Mouse (Mus musculus): ENCODE measurements at regions not wholly inside any gene's neighbourhood (a gene's known extent, or its start where the extent isn't known, plus 50 kb on each side); places are given as distances from the start of the nearest gene placed in this dataset.
"Not testable (repeated sequence)": the region's sequence is repeated elsewhere in the genome, so short reads cannot be mapped to it uniquely, and the experiment has no call there.

DNA sequence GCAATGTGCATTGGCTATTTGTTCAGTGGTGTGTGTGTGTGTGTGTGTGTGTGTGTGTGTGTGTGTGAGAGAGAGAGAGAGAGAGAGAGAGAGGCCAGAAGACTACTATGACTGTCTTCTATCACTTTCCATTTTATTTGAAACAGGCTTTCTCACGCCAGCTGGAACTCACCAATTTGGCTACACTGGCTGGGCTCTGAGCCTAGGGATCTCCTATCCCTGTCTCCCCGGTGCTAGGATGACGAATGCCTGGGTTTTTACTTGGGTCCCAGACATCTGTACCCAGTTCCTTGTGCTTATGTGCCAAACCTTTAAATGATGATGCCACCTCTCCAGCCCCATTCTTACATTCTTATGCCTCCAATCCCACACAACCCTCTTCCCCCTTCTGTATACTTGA, 120.6 kb upstream of the Mrps10 start:
- 0 out of 2 replicates have a peak, but pooled peaks cover 4% of the 10 kb centered on the region for H3K36me3 ChIP-seq
- no peak overlapping the region for H3K4me2 ChIP-seq
- H3K27ac ChIP-seq (replicated peaks) = no peak overlapping the region
- WGBS = 69% methylated on average over 3 of the region's 3 CpGs
- H3K9me3 ChIP-seq = no peaks in the 10 kb centered on the region
- H3K9ac ChIP-seq = no peak overlapping the region
- no peak overlapping the region for H3K4me3 ChIP-seq
- ATAC-seq (ENCODE audit: low FRiP score, low read depth) = no peak
- H3K27me3 ChIP-seq = no peaks in the 10 kb centered on the region
- peaks cover 22% of the 10 kb centered on the region for H3K4me1 ChIP-seq (replicated peaks)

DNA sequence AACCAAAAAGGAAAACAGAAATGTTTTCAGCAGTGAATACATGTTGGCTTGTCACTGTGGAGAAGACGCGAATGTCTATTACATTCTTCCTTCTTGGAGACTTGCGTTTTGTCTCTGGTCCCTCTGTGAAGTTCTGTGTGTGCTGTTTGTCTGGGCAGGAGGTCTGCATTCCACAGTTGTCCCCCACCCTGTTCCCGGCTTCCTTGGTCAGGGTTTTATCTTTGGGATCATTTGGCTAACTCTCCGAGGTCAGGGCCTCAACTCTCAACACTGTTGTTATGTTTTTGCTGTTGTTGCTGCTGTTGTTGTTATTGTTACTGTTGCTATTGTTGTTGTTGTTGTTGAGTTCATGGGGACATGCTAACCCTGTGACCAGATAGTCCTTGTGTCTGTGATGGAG, 121.2 kb upstream of the Mrps10 start:
- Histone ChIP-seq H3K4me1 (replicated peaks) (peaks cover 22% of the 10 kb centered on the region), H3K4me2 (no peak overlapping the region), H3K36me3 (0 out of 2 replicates have a peak, but pooled peaks cover 4% of the 10 kb centered on the region), H3K4me3 (no peak overlapping the region), H3K27ac (replicated peaks) (no peak overlapping the region), H3K9ac (no peak overlapping the region), H3K27me3 (no peaks in the 10 kb centered on the region), H3K9me3 (no peaks in the 10 kb centered on the region)
- no peak for ATAC-seq (ENCODE audit: low FRiP score, low read depth)
- WGBS = 88% methylated on average over 5 of the region's 5 CpGs

DNA sequence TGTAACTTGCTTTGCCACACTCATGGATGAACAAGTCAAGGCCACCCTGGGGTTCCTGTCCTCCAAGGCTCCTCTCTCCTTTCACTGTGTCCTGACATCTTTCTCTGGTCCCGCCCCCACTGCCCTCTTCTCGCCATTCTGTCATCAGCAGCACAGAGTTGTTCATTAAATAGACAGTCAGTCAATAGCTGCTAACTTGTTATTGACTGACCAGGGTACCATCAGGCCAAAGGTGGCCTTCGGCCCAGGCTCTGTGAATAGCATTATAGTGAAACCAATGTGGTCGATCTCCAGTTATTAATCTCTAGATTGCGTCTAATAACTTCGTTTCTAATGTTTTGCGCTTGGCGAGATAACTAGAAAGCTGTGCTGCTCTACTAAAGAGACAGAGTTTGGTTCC, 122.1 kb upstream of the Mrps10 start:
- no peak overlapping the region for H3K4me2 ChIP-seq
- no peak for ATAC-seq (ENCODE audit: low FRiP score, low read depth)
- H3K9ac ChIP-seq = no peak overlapping the region
- no peak overlapping the region for H3K27ac ChIP-seq (replicated peaks)
- H3K36me3 ChIP-seq = 0 out of 2 replicates have a peak, but pooled peaks cover 4% of the 10 kb centered on the region
- WGBS = 86% methylated on average over 8 of the region's 8 CpGs
- H3K4me3 ChIP-seq = no peak overlapping the region
- H3K27me3 ChIP-seq = no peaks in the 10 kb centered on the region
- H3K9me3 ChIP-seq = no peaks in the 10 kb centered on the region
- H3K4me1 ChIP-seq (replicated peaks) = peaks cover 17% of the 10 kb centered on the region

DNA sequence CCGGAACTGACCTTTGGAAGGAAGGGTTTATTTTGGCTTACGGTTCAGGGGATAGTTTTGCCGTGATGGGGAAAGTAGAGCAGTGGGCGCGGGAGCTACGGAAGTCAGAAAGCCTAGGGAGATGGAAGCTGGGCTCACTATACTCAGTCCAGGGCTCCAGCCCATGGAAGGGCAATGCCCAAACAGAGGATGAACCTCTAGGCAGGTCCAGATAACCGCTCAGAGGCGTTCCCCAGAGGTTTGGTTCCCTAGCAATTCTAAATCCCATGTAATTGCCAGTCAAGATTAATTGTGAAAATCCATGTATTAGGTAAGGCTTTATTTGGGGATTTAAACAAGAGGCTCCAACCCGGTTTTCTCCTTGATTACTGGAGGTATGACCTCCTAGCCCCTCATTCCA, 123.1 kb upstream of the Mrps10 start:
- no peak overlapping the region for H3K9ac ChIP-seq
- no peak overlapping the region for H3K27ac ChIP-seq (replicated peaks)
- peaks cover 17% of the 10 kb centered on the region for H3K4me1 ChIP-seq (replicated peaks)
- H3K9me3 ChIP-seq = no peaks in the 10 kb centered on the region
- H3K36me3 ChIP-seq = 0 out of 2 replicates have a peak, but pooled peaks cover 4% of the 10 kb centered on the region
- H3K4me3 ChIP-seq = no peak overlapping the region
- H3K27me3 ChIP-seq = no peaks in the 10 kb centered on the region
- WGBS = 86% methylated on average over 9 of the region's 9 CpGs
- ATAC-seq (ENCODE audit: low FRiP score, low read depth) = no peak
- no peak overlapping the region for H3K4me2 ChIP-seq

DNA sequence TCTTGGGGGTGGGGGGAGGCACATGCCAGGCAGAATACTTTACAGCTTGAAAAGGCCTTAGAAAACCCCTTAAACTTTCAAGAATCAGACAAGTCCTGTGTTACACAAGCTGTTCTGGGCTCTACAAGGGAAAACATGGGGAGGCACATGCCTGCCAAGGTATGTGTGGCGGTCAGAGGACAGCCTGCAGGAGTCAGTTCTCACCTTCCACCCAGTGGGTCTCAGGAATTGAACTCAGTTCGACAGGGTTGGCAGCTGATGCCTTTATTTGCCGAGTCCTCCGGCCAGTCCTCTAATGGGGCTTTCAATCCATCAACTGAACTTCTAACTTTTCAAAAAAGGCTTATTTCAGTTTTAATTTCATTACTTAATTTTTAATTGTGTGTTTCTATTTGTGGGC, 129.6 kb upstream of the Mrps10 start:
- Histone ChIP-seq H3K27ac (replicated peaks) (no peak overlapping the region), H3K4me1 (replicated peaks) (no peaks in the 10 kb centered on the region), H3K9me3 (no peaks in the 10 kb centered on the region), H3K27me3 (no peaks in the 10 kb centered on the region), H3K9ac (no peak overlapping the region), H3K4me3 (no peak overlapping the region), H3K36me3 (0 out of 2 replicates have a peak, but pooled peaks cover 4% of the 10 kb centered on the region), H3K4me2 (no peak overlapping the region)
- no peak for ATAC-seq (ENCODE audit: low FRiP score, low read depth)
- WGBS = 95% methylated on average over 4 of the region's 4 CpGs

DNA sequence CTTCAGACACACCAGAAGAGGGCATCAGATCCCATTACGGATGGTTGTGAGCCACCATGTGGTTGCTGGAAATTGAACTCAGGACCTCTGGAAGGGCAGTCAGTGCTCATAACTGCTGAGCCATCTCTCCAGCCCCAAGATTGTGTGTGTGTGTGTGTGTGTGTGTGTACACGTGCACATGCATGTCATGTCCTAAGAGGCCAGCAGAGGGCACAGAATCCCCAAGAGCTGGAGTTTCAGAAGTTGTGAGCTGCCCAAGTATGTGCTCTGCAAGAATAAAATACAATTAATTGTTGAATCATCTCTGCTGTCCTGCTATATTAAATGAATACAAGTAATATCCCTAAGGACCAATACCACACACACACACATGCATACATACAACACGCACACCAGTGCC, 130.8 kb upstream of the Mrps10 start:
- not testable (repeated sequence) for H3K4me3 ChIP-seq; H3K27me3 ChIP-seq; H3K9me3 ChIP-seq; H3K4me1 ChIP-seq (replicated peaks); H3K4me2 ChIP-seq; H3K27ac ChIP-seq (replicated peaks); H3K36me3 ChIP-seq; H3K9ac ChIP-seq; ATAC-seq (ENCODE audit: low FRiP score, low read depth)
- 96% methylated on average over 3 of the region's 3 CpGs for WGBS

DNA sequence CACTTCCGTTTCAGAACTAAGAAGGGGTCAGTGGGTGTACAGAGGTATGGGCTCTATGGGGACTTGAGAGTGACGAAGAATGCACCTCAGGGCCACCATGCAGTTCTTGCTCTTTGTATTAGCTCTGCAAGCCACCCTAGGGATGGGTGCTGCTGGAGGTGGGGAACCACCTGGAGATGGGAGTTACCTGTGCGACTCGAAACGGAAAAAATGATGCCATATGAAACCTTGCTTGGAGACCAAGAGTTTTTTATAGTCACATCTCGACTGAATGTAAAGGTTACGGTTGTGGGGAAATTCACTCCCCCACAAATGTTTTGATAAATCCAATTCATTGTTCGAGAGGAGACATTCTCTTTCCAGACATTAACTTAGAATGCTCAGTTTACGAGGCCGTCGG, 134.3 kb upstream of the Mrps10 start:
- peaks cover 24% of the 10 kb centered on the region for H3K36me3 ChIP-seq
- H3K9me3 ChIP-seq = no peaks in the 10 kb centered on the region
- no peak overlapping the region for H3K4me3 ChIP-seq
- ATAC-seq (ENCODE audit: low FRiP score, low read depth) = no peak
- H3K27me3 ChIP-seq = no peaks in the 10 kb centered on the region
- WGBS = 91% methylated on average over 11 of the region's 11 CpGs
- no peak overlapping the region for H3K9ac ChIP-seq
- no peaks in the 10 kb centered on the region for H3K4me1 ChIP-seq (replicated peaks)
- H3K4me2 ChIP-seq = no peak overlapping the region
- H3K27ac ChIP-seq (replicated peaks) = no peak overlapping the region

DNA sequence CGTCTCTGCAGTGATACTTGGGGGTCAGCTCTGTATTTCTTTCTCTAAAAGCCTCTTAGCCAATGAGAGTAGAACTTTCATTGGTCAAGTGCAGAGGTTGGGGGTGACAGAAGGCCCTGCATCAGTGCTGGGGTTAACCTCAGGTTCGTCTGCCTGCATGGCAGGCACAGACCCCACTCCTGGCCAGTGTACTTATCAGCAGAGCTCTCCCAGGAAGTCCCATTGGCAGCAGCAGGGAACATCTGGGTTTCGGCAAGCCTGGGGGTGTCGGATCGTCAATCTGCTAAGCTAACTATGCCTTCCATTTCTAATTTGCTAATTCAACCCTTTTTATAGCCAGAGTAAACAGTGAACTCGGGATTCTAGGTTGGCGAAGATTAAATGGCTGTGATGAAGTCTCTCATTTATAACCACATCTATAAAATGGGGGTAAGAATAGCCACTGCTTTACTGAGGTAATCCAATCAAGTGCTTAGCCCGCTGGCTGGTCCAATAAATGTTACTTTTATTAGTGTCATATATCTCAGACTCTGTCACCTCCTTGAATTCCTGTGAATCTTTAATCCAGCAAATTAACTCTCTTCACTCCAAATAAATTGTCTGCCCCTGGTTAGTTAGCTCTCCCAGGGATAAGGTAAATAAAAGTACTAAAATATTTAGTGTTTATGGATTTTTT, 135.5 kb upstream of the Mrps10 start:
- Histone ChIP-seq H3K4me1 (replicated peaks) (no peaks in the 10 kb centered on the region), H3K36me3 (peaks cover 24% of the 10 kb centered on the region), H3K27me3 (no peaks in the 10 kb centered on the region), H3K4me3 (no peak overlapping the region), H3K4me2 (no peak overlapping the region), H3K9me3 (no peaks in the 10 kb centered on the region), H3K27ac (replicated peaks) (no peak overlapping the region), H3K9ac (no peak overlapping the region)
- no peak for ATAC-seq (ENCODE audit: low FRiP score, low read depth)
- WGBS = 65% methylated on average over 8 of the region's 8 CpGs

DNA sequence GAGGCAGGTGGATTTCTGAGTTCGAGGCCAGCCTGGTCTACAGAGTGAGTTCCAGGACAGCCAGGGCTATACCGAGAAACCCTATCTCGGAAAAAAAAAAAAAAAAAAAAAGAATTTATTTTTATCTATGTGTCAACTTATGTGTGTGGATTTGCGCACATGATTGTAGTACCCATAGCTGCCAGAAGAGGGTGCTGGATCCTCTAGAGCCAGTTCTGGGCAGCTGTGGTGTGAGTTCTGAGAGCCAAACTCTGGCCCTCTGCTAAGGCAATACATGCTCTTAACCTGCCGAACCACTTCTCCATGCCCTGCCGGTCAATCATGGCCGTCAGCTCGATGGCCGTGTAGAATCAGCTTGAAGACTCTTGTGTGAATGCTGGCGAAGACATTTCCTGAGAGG, 138.0 kb upstream of the Mrps10 start:
- Histone ChIP-seq H3K9ac (no peak overlapping the region), H3K9me3 (no peaks in the 10 kb centered on the region), H3K4me1 (replicated peaks) (no peaks in the 10 kb centered on the region), H3K27ac (replicated peaks) (no peak overlapping the region), H3K4me3 (no peak overlapping the region), H3K36me3 (peaks cover 24% of the 10 kb centered on the region), H3K27me3 (no peaks in the 10 kb centered on the region), H3K4me2 (no peak overlapping the region)
- WGBS = 98% methylated on average over 10 of the region's 10 CpGs
- ATAC-seq (ENCODE audit: low FRiP score, low read depth) = no peak

DNA sequence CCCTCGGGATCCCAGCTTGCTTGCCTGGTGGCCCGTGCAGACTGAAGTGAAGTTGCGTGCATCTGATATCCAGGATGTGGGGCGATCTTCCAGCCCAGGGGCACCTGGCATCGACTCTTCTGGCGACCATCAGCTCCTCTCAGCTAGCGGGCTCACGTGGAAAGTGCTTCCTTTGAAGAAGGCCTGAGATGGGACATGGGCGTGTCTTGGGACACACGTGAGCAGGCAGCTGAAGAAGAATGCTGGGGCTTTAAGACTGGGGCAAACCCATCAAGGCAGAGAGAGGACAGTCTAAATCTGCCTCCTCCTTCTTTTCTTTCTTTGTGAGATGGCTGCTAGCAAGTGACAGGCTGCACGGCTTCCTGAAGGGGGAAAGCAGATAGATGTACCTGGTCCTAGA, 142.3 kb upstream of the Mrps10 start:
- no peak overlapping the region for H3K4me2 ChIP-seq
- no peaks in the 10 kb centered on the region for H3K9me3 ChIP-seq
- H3K9ac ChIP-seq = no peak overlapping the region
- H3K4me3 ChIP-seq = no peak overlapping the region
- H3K36me3 ChIP-seq = peaks cover 15% of the 10 kb centered on the region
- no peaks in the 10 kb centered on the region for H3K27me3 ChIP-seq
- ATAC-seq (ENCODE audit: low FRiP score, low read depth) = no peak
- H3K27ac ChIP-seq (replicated peaks) = no peak overlapping the region
- whole genome bisulfite sequencing = 78% methylated on average over 11 of the region's 11 CpGs
- H3K4me1 ChIP-seq (replicated peaks) = no peaks in the 10 kb centered on the region

DNA sequence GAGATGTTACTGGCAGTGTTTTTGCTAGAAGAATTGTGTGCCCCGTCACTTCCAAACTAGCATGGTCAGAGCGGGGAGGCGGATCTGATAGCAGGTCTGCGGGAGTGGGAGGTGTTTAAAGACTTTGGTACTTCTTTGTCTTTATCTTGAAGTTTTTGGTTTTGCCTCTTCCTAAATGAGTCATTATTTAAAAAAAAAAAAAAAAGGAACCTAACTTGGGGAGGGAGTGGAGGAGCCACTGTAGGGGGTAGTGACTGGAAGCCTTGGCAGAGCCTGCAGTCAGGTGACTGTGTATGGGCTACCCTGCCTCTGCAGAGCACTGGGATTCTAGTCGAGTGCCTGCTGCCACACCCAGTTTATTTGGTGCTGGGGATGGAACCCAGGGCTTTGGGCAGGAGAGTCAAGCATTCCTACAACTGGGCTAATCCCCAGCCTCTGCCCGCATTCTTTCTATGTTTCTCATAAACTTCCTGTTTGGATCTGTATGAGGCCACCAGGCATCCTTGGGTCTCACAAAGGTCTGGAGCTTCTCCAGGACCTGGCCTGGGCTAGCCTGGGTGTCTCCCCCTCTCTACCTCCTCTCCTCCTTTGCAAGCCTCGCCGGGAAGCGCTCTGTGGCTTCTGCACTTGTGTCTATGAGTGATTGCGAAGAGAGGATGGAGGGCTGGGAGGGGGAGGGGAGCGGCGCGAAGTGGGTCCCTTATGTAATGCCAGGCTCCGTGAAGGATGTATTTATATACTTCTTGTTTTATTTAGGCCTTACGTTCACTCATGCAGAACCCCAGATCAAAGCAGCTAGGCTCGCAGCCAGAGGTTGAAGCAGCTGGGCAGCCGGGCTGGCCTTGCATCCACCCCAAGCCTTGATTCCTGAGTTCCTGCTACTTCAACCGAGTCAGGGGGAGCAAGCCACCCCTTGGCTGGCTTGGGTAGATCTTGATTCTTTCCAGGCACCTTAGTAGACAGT, 143.1 kb upstream of the Mrps10 start:
- H3K4me1 ChIP-seq (replicated peaks) = no peaks in the 10 kb centered on the region
- H3K36me3 ChIP-seq = peaks cover 7% of the 10 kb centered on the region
- no peaks in the 10 kb centered on the region for H3K9me3 ChIP-seq
- no peak for ATAC-seq (ENCODE audit: low FRiP score, low read depth)
- no peak overlapping the region for H3K27ac ChIP-seq (replicated peaks)
- no peaks in the 10 kb centered on the region for H3K27me3 ChIP-seq
- no peak overlapping the region for H3K4me3 ChIP-seq
- H3K9ac ChIP-seq = no peak overlapping the region
- no peak overlapping the region for H3K4me2 ChIP-seq
- WGBS = 66% methylated on average over 18 of the region's 18 CpGs

DNA sequence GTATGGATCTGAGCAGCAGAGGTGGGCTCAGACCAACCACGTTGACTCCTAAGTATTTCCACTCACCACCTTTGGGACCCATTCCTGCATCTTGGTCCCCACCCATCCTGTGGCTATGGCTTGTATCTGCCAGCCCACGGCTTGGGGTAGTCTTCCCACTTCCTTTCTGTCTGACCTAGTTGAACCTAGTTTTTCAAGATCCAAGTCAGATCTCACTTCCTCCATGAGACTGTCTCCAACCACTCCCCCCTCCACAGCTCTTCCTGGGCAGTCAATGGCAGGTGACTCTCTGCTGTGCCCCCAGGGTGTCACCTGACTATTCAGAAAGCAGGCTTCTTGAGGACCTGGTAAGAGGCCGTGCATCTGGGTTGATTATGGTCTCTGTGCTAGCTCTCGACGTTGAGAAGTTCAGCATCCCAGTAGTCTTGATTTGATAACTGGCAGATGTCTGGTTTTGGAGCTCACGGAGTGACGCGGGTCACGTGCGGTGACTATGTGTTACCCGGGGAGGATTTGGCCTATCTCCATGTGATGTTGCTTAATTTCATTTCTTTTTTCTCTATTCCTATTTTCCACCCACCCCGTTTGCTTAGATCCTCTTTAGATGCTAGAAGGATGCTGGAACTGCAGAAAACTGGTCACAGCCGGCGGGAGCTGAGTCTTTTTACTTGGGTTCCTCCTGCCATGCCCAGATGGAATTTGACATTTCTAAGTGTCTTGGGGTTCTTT, 147.5 kb upstream of the Mrps10 start:
- no peaks in the 10 kb centered on the region for H3K36me3 ChIP-seq
- no peaks in the 10 kb centered on the region for H3K27me3 ChIP-seq
- H3K9ac ChIP-seq = no peak overlapping the region
- no peak overlapping the region for H3K4me2 ChIP-seq
- no peak for ATAC-seq (ENCODE audit: low FRiP score, low read depth)
- H3K4me3 ChIP-seq = no peak overlapping the region
- no peaks in the 10 kb centered on the region for H3K9me3 ChIP-seq
- no peaks in the 10 kb centered on the region for H3K4me1 ChIP-seq (replicated peaks)
- no peak overlapping the region for H3K27ac ChIP-seq (replicated peaks)
- WGBS = 94% methylated on average over 14 of the region's 14 CpGs
